Mouse (Mus musculus): Measurements from ENCODE around the gene Vinac1. TPM values are rescaled to one million over a fixed set of nuclear protein-coding genes. Genes with fewer than 3 reads are reported as not detected.
"Not testable (repeated sequence)": the region's sequence is repeated elsewhere in the genome, so short reads cannot be mapped to it uniquely, and the experiment has no call there.

Gene Vinac1
- total RNA-seq, 4 experiments from 2014 or later: not detected

GRCm38 (mm10) chr2:129040567-129040966, 7.4 kb downstream of the Vinac1 start:
- no peak for DNase-seq (ENCODE audit: low spot score in 2 of 2)

GRCm38 (mm10) chr2:129038937-129039631, 8.9 kb downstream of the Vinac1 start:
- no peak for DNase-seq (ENCODE audit: low spot score in 2 of 2)

GRCm38 (mm10) chr2:129038426-129038936, 9.5 kb downstream of the Vinac1 start:
- no peak for DNase-seq (ENCODE audit: low spot score in 2 of 2)

GRCm38 (mm10) chr2:129035381-129035780, 12.6 kb downstream of the Vinac1 start:
- DNase-seq (ENCODE audit: low spot score in 2 of 2): no peak

GRCm38 (mm10) chr2:129024820-129025219, 23.2 kb downstream of the Vinac1 start:
- DNase-seq (ENCODE audit: low spot score in 2 of 2): no peak

GRCm38 (mm10) chr2:129020106-129020505, 27.9 kb downstream of the Vinac1 start:
- no peak for DNase-seq (ENCODE audit: low spot score in 2 of 2)

- not testable (repeated sequence) for DNase-seq (ENCODE audit: low spot score in 2 of 2)
These were observed 39.1 kb downstream of the Vinac1 start for GRCm38 (mm10) chr2:129008867-129009266.

GRCm38 (mm10) chr2:129006194-129006749, 41.7 kb downstream of the Vinac1 start:
- DNase-seq (ENCODE audit: low spot score in 2 of 2): no peak

GRCm38 (mm10) chr2:129004872-129005271, 43.1 kb downstream of the Vinac1 start:
- DNase-seq (ENCODE audit: low spot score in 2 of 2): no peak

GRCm38 (mm10) chr2:128984746-128985145, 63.2 kb downstream of the Vinac1 start:
- no peak for DNase-seq (ENCODE audit: low spot score in 2 of 2)

GRCm38 (mm10) chr2:128975572-128975971, 72.4 kb downstream of the Vinac1 start:
- DNase-seq (ENCODE audit: low spot score in 2 of 2): no peak

Other genes starting within 250 kb of the Vinac1 start
- 10 to 100 TPM; 11.1 to 16.4 (median 14.1) TPM for gene Tmem87b, start 230.1 kb downstream of the Vinac1 start, total RNA-seq (2022)
- 1 to 10 TPM; 1.4 to 2.7 (median 1.8) TPM for gene Fbln7, start 185.2 kb downstream of the Vinac1 start, total RNA-seq (2022)
- gene Zc3h8, start 104.1 kb downstream of the Vinac1 start, total RNA-seq (2022): 1 to 10 TPM; 7.8 to 9.9 (median 8.0) TPM
- gene Zc3h6, start 80.8 kb downstream of the Vinac1 start, total RNA-seq (2022): 10 to 100 TPM in 2 of 4 experiments, 1 to 10 TPM in 2; 6.4 to 11.8 (median 10.0) TPM
- 10 to 100 TPM; 16.0 to 22.3 (median 18.3) TPM for gene Gm10762, start 80.4 kb downstream of the Vinac1 start, total RNA-seq (2022)
- gene Ttl, start 17.8 kb upstream of the Vinac1 start, total RNA-seq (2022): 1 to 10 TPM; 6.2 to 9.0 (median 7.6) TPM
- 10 to 100 TPM; 10.9 to 13.7 (median 11.3) TPM for gene Polr1b, start 52.8 kb upstream of the Vinac1 start, total RNA-seq (2022)
- gene Chchd5, start 81.5 kb upstream of the Vinac1 start, total RNA-seq (2022): 10 to 100 TPM in 2 of 4 experiments, 1 to 10 TPM in 2; 8.5 to 11.0 (median 9.5) TPM
- gene Slc20a1, start 150.6 kb upstream of the Vinac1 start, total RNA-seq (2022): 10 to 100 TPM in 1 of 4 experiments, 1 to 10 TPM in 3; 7.5 to 11.3 (median 8.6) TPM
- not detected for gene Ckap2l, start 249.0 kb upstream of the Vinac1 start, total RNA-seq (2022)

Measured in gastrocnemius, adult 8-10 months (tissue).